Mouse (Mus musculus): ENCODE measurements at regions not wholly inside any gene's neighbourhood (a gene's known extent, or its start where the extent isn't known, plus 50 kb on each side); places are given as distances from the start of the nearest gene placed in this dataset.
"Not testable (repeated sequence)": the region's sequence is repeated elsewhere in the genome, so short reads cannot be mapped to it uniquely, and the experiment has no call there.

GRCm38 (mm10) chr17:17293932-17294534 is 80.1 kb upstream of the Riok2 start:
- TF ChIP-seq CTCF (IDR thresholded peaks at IDR 0.05; ENCODE audit: low read depth, low read length); POLR2A (IDR thresholded peaks at IDR 0.05; ENCODE audit: extremely low read depth, insufficient read depth, low read length): not testable (repeated sequence)

Data from liver, adult 2 months (tissue).